Mouse (Mus musculus) C2C12 (cell line): ENCODE data around the gene Gfod2. TPM values are rescaled to one million over a fixed set of nuclear protein-coding genes. Genes with fewer than 3 reads are reported as not detected.
A peak's percentile ranks its signal among the peaks of the same experiment; 100 is the strongest.

Experiments
- H3K27me3 ChIP-seq: one replicate; pipeline ENCODE4 v1.6.1; 2011; ENCODE audit not compliant: control insufficient read depth, insufficient read depth, insufficient read length
- H3K36me3 ChIP-seq: one replicate; pipeline ENCODE4 v1.6.1; 2011; ENCODE audit not compliant: control insufficient read depth, insufficient read depth
- H3K4me3 ChIP-seq: one replicate; pipeline ENCODE4 v1.5.1; 2011; ENCODE audit warnings: mild to moderate bottlenecking, control low read depth; ENCODE audit not compliant: poor library complexity, insufficient read depth, severe bottlenecking
- H3K79me2 ChIP-seq: one replicate; pipeline ENCODE4 v1.6.1; 2011; ENCODE audit not compliant: control insufficient read depth, insufficient read depth
- H3K79me3 ChIP-seq: one replicate; pipeline ENCODE4 v1.6.1; 2011; ENCODE audit warnings: low read depth, control low read depth
- H3ac ChIP-seq: one replicate; pipeline ENCODE3; 2011; ENCODE audit warnings: low read depth; ENCODE audit not compliant: control insufficient read depth, insufficient read length
- CEBPB ChIP-seq: IDR thresholded peaks from one replicate; pipeline ENCODE4 v1.6.1; 2011; ENCODE audit warnings: low read depth, mild to moderate bottlenecking, control low read depth, moderate library complexity
- CTCF ChIP-seq: IDR thresholded peaks from one replicate; pipeline ENCODE4 v1.5.1; 2011; ENCODE audit not compliant: control insufficient read depth, insufficient read depth, insufficient read length
- FOSL1 ChIP-seq: IDR thresholded peaks from one replicate; pipeline ENCODE4 v1.8.0; 2011; ENCODE audit warnings: mild to moderate bottlenecking, low read length; ENCODE audit not compliant: poor library complexity, insufficient read depth, severe bottlenecking
- MAX ChIP-seq: IDR thresholded peaks from one replicate; pipeline ENCODE4 v1.6.1; 2011; ENCODE audit warnings: mild to moderate bottlenecking, control low read depth
- MYOD1 ChIP-seq: IDR thresholded peaks from one replicate; pipeline ENCODE4 v1.6.1; 2011; ENCODE audit warnings: low read depth; ENCODE audit not compliant: control insufficient read depth, insufficient read length
- MYOG ChIP-seq: IDR thresholded peaks from one replicate; pipeline ENCODE4 v1.6.1; 2011; ENCODE audit not compliant: control insufficient read depth, insufficient read length; ENCODE audit errors: extremely low read depth
- USF1 ChIP-seq: IDR thresholded peaks from one replicate; pipeline ENCODE4 v1.6.1; 2011; ENCODE audit warnings: low read depth, mild to moderate bottlenecking, control low read depth, moderate library complexity
- polyA plus RNA-seq: library from polyadenylated mRNA; unstranded; fragments of >200 nt; fragmentation: generic; extraction: Trizol; gene quantifications from one replicate; pipeline ENCODE4 v1.2.1, GENCODE M21; 2012; ENCODE audit warnings: missing spikeins

Gene Gfod2
- polyA plus RNA-seq, 1 experiment = 8.2 TPM

DNA sequence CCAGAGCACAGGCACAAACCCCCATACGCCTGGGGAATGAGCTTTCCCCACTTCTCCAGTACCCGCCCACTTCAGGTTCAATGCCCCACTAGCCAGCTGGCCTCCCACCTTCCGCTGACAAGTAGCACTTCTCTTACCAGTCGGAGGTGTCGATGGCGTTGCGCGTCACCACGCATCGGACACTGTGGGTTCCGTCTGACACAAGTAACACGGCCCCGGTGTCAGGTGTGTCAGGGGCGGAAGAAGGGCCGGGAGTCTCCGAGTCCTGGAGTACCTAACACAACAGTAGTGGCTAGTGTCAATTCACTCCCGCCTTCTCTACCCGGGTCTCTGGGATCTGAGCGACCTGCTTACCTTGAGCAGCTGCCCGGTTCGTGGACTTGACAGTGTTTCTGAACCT lies 57.9 kb downstream of the Gfod2 start:
- Histone ChIP-seq H3K79me3 (peaks cover 2% of the 10 kb centered on the region), H3K4me3 (peak overlapping the region; percentile 79), H3K27me3 (no peaks in the 10 kb centered on the region), H3K79me2 (peaks cover 8% of the 10 kb centered on the region), H3ac (peak overlapping the region; percentile 91), H3K36me3 (peaks cover 8% of the 10 kb centered on the region)
- TF ChIP-seq MYOD1 (no peak), MYOG (no peak), MAX (no peak), USF1 (no peak)

DNA sequence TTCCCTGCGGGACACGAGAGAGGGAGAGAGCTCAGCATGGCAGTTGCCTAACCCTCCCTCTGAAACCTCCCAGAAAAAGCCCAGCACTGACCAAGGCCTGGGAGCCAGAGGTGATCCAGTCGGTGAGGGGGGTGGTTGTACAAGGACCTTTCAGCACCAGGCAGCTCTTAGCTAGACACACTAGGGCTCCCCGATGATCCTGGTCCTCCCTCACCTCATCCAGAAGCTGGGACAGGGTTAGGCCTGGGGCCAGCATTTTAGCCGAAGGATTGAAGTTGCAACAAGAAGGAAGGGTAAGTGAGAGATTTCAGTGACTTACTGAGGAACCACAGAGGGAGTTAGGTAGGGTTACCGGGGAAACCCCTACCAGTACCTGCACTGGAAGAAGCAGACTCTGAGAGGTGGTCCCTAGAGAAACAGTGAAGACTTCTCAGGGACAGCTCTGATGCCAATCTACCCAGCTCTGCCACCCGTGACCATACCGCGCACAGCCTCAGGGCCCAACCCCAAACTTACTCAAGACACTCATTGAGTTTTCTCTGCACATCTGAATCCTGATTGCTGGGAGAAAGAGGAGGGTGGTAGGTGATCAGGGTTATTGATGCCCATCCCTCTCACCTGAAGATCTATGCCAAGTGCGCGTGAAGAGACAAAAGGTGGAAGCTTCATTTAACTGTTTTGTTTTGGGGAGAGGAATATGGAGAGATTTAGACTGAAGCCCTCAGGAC lies 58.8 kb downstream of the Gfod2 start:
- Histone ChIP-seq H3K27me3 (no peaks in the 10 kb centered on the region), H3K4me3 (no peak overlapping the region), H3ac (no peak overlapping the region), H3K36me3 (peaks cover 8% of the 10 kb centered on the region), H3K79me3 (peaks cover 2% of the 10 kb centered on the region), H3K79me2 (peaks cover 8% of the 10 kb centered on the region)
- TF ChIP-seq CEBPB (no peak), FOSL1 (no peak), USF1 (no peak), MAX (no peak), MYOD1 (no peak), MYOG (no peak), CTCF (no peak)

GRCm38 (mm10) chr8:105698734-105699133 lies 59.7 kb downstream of the Gfod2 start:
- H3K27me3 ChIP-seq = no peaks in the 10 kb centered on the region
- no peak overlapping the region for H3K4me3 ChIP-seq
- H3K36me3 ChIP-seq = peaks cover 8% of the 10 kb centered on the region
- no peak overlapping the region for H3ac ChIP-seq
- peaks cover 2% of the 10 kb centered on the region for H3K79me3 ChIP-seq
- peaks cover 8% of the 10 kb centered on the region for H3K79me2 ChIP-seq
- TF ChIP-seq MYOG (no peak), CEBPB (no peak), USF1 (no peak), FOSL1 (no peak), CTCF (no peak), MYOD1 (no peak)

GRCm38 (mm10) chr8:105697196-105697780 lies 61.2 kb downstream of the Gfod2 start:
- H3K27me3 ChIP-seq = no peaks in the 10 kb centered on the region
- H3ac ChIP-seq = no peak overlapping the region
- no peak for TF ChIP-seq MYOG
- no peak for TF ChIP-seq USF1
- TF ChIP-seq CEBPB = no peak
- no peak for TF ChIP-seq FOSL1
- TF ChIP-seq CTCF = no peak
- TF ChIP-seq MAX = no peak
- TF ChIP-seq MYOD1 = no peak
- peaks cover 8% of the 10 kb centered on the region for H3K36me3 ChIP-seq
- H3K4me3 ChIP-seq = no peak overlapping the region
- peaks cover 8% of the 10 kb centered on the region for H3K79me2 ChIP-seq
- peaks cover 2% of the 10 kb centered on the region for H3K79me3 ChIP-seq

DNA sequence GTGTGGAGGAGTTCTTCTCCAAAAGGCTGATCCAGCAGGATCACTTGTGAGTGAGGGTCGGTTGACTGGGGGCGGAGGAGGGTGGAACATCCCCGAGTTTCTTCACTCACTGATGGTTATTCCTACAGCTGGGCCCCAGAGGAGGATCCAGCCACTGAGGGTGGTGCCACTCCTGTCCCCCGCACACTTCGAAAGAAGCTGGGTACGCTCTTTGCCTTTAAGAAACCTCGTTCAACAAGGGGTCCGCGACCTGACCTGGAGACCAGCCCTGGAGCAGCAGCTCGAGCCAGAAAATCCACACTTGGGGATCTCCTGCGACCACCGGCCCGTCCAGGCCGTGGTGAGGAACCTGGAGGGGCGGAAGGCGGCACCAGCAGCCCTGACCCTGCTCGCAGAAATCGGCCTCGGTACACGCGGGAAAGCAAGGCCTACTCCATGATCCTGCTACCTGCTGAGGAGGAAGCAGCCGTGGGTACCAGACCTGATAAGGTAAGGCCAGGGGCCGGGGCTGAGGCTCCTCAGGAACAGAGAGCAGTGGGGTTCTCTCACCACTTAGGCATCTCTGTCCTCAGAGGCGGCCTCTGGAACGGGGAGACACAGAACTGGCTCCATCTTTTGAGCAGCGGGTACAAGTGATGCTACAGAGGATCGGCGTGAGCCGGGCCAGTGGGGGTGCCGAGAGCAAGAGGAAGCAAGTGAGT lies 63.2 kb downstream of the Gfod2 start:
- H3K27me3 ChIP-seq = no peaks in the 10 kb centered on the region
- H3ac ChIP-seq = no peak overlapping the region
- H3K4me3 ChIP-seq = no peak overlapping the region
- H3K79me3 ChIP-seq = peaks cover 2% of the 10 kb centered on the region
- TF ChIP-seq MYOD1 (no peak), MYOG (no peak), CEBPB (no peak), CTCF (no peak), FOSL1 (no peak), USF1 (no peak), MAX (no peak)
- H3K36me3 ChIP-seq = peaks cover 8% of the 10 kb centered on the region
- peaks cover 4% of the 10 kb centered on the region for H3K79me2 ChIP-seq
